Mouse (Mus musculus): ENCODE data around the gene Frmd4b.

GRCm38 (mm10) chr6:97614179-97614578, 3.2 kb downstream of the Frmd4b start:
- no peak for TF ChIP-seq CTCF (IDR thresholded peaks at IDR 0.05; ENCODE audit: borderline replicate concordance, control insufficient read depth, extremely low read depth, insufficient read depth, low read length, poor library complexity)
- TF ChIP-seq POLR2A (IDR thresholded peaks at IDR 0.05; ENCODE audit: control insufficient read depth, extremely low read depth, insufficient read depth, low read length, poor library complexity): no peak

Measured in thymus, adult 2 months (tissue).